Mouse (Mus musculus) embryonic facial prominence, embryonic 11.5 days (tissue): ENCODE data around the gene Prex1. TPM values are rescaled to one million over a fixed set of nuclear protein-coding genes. Genes with fewer than 3 reads are reported as not detected.

ENCODE experiments used
- ATAC-seq: fragments of 200-750 bp; cut with Nextera tagmentation; replicated peaks from 2 replicates; pipeline ENCODE4 v1.8.0; 2017; ENCODE audit warnings: low read depth; ENCODE audit not compliant: insufficient number of reproducible peaks, low FRiP score, low TSS enrichment
- DNase-seq: peaks from one replicate; pipeline ENCODE4 v3.0.0-alpha.2; 2015; ENCODE audit warnings: low spot score
- H3K27ac ChIP-seq: fragments of 300-500 bp; sonication (generic); replicated peaks from 2 replicates; pipeline ENCODE4 v1.5.1; 2014; ENCODE audit warnings: mild to moderate bottlenecking, low read depth, low read length, control low read depth
- H3K27me3 ChIP-seq: fragments of 300-500 bp; sonication (generic); 2 replicates; pipeline ENCODE4 v1.6.1; 2014; ENCODE audit warnings: mild to moderate bottlenecking, low read length, moderate library complexity, mixed read lengths; ENCODE audit not compliant: control insufficient read depth, insufficient read depth
- H3K36me3 ChIP-seq: fragments of 300-500 bp; sonication (generic); replicated peaks from 2 replicates; pipeline ENCODE4 v1.6.1; 2014; ENCODE audit warnings: low read depth, mild to moderate bottlenecking, low read length, moderate library complexity, mixed read lengths; ENCODE audit not compliant: control insufficient read depth, insufficient read depth
- H3K4me1 ChIP-seq: fragments of 300-500 bp; sonication (generic); 2 replicates; pipeline ENCODE4 v1.6.1; 2014; ENCODE audit warnings: low read length, mixed read lengths; ENCODE audit not compliant: control insufficient read depth, insufficient read depth
- H3K4me2 ChIP-seq: fragments of 300-500 bp; sonication (generic); 2 replicates; pipeline ENCODE4 v1.6.1; 2014; ENCODE audit warnings: low read depth, mild to moderate bottlenecking, control low read depth, low read length, moderate library complexity
- H3K4me3 ChIP-seq: fragments of 300-500 bp; sonication (generic); 2 replicates; pipeline ENCODE4 v1.5.1; 2014; ENCODE audit warnings: low read depth, low read length, control low read depth
- H3K9ac ChIP-seq: fragments of 300-500 bp; sonication (generic); replicated peaks from 2 replicates; pipeline ENCODE4 v1.6.1; 2014; ENCODE audit warnings: mild to moderate bottlenecking, control low read depth, low read length
- H3K9me3 ChIP-seq: fragments of 300-500 bp; sonication (generic); replicated peaks from 2 replicates; pipeline ENCODE4 v1.6.1; 2016; ENCODE audit warnings: mild to moderate bottlenecking, low read length, inconsistent platforms, mixed read lengths; ENCODE audit not compliant: control insufficient read depth
- WGBS: fragments of 180-500 bp; shearing (Covaris S2); extraction: QIAGEN DNeasy Blood & Tissue Kit; methylation state at CpG from one replicate; pipeline ENCODE4 v1.1.7; 2014; 5-methylcytosine and 5-hydroxymethylcytosine counted together
- polyA plus RNA-seq: library from polyadenylated mRNA; unstranded; fragments of >200 nt; fragmentation: Nextera tagmentation; extraction: Ambion mirVana; gene quantifications from 2 replicates; pipeline ENCODE4 v1.2.1, GENCODE M21; 2014

Gene Prex1
- polyA plus RNA-seq, 1 experiment from 2014 or later = 15.5 TPM

DNA sequence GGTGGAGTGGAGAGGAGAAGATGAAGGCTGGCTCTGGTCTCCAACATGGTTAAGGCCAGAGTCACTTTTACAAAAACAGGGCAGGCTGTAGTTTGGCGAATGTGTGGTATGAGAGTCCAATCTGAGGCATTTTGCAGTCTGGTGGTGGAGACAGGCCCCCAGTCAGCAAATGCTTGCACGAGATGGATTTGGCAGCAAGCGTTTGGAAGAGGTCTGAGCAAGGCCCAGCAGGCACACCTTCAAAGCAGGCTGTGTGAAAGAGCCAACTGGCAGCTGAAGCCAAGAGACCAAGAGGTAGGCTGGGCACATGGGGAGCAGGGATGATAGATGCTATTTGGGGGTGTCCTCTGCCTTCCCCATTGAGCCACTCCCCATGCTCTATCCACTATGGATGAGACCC is 51.7 kb downstream of the Prex1 start:
- ATAC-seq = no peak
- no peak overlapping the region for H3K27ac ChIP-seq

DNA sequence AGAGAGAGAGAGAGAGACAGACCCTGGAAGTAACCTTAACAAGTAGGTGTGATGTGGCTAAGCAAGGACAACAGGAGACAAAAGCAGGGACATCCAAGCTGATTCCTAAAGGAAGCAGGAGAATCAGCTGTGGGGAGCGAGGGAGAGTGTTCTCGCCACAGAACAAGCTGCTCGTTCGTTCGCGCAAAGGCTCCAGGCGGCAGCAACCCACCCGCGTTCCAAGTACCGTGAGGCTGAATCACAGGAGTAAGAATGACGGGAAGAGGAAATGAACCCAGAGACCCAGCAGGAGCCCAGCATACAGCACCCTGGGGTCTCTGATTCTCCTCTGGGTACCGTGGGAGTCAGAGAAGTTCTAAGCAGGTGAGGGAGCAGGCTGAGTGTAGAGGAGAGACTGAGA is 52.1 kb downstream of the Prex1 start:
- no peak overlapping the region for H3K4me2 ChIP-seq
- no peak overlapping the region for H3K27ac ChIP-seq
- WGBS = 80% methylated on average over 12 of the region's 12 CpGs
- H3K27me3 ChIP-seq = no peaks in the 10 kb centered on the region
- DNase-seq = no peak
- H3K4me3 ChIP-seq = no peak overlapping the region
- peaks cover 8% of the 10 kb centered on the region; the same call in 1 of the 2 replicates for H3K4me1 ChIP-seq
- no peak for ATAC-seq
- H3K36me3 ChIP-seq = no peaks in the 10 kb centered on the region
- no peak overlapping the region for H3K9ac ChIP-seq
- H3K9me3 ChIP-seq = no peaks in the 10 kb centered on the region

More for the DNA sequence above, 51.7 kb downstream of the Prex1 start:
- Histone ChIP-seq H3K9ac (no peak overlapping the region), H3K9me3 (no peaks in the 10 kb centered on the region), H3K4me1 (peaks cover 8% of the 10 kb centered on the region; the same call in 1 of the 2 replicates), H3K4me2 (no peak overlapping the region), H3K27me3 (no peaks in the 10 kb centered on the region), H3K4me3 (no peak overlapping the region), H3K36me3 (no peaks in the 10 kb centered on the region)
- 79% methylated on average over 3 of the region's 3 CpGs for WGBS
- DNase-seq = no peak

DNA sequence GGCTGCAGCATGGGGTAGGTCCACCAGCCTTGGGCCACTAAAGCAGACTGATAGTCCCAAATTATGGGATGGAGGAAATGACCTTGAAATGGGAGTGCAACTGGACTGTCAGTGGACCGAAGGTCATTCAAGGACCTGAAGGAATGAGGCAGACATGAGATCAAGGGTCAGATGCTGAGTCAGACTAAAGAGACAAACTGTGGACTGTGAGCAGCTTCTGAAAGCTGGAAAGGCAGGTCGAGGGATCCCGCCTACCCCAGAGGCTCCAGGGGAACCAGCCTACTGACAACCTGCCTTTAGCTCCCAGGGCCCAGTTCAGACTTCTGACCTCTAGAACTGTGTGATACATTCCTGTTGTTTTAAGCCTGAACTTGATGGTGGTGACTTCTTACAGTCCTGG is 55.3 kb downstream of the Prex1 start:
- Histone ChIP-seq H3K9me3 (no peaks in the 10 kb centered on the region), H3K27me3 (no peaks in the 10 kb centered on the region), H3K4me2 (no peak overlapping the region), H3K27ac (no peak overlapping the region), H3K4me3 (no peak overlapping the region), H3K9ac (no peak overlapping the region), H3K4me1 (peaks cover 7% of the 10 kb centered on the region), H3K36me3 (no peaks in the 10 kb centered on the region)
- ATAC-seq (no peak), DNase-seq (no peak)
- WGBS = 77% methylated on average over 3 of the region's 3 CpGs

DNA sequence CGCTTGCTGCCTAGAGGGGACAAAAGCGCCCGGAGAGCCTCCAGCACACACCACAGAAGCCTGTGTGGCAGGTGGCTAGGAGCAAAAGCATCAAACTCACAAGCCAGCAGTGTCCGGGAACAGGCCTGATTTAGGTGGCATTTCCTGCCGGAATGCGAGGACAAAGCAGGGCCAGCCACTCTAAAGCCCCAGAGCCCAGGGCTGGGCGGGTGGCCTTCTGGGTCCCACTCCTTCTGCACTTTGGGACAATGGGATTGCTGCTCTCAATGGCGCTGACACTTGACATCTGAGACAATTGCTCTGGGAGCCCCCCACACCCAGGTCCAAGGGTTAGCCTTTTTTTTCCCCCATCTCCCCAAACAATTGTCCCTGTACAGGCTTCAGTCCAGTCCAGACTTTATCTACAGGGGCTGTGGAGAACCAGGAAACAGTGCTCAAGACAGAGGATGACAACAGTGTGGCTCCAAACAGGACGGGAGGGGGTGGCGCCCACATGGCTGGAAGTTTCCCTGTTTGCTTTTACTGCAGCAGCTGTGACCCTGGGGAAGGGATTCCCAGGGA is 56.1 kb downstream of the Prex1 start:
- Histone ChIP-seq H3K4me3 (no peak overlapping the region), H3K9me3 (no peaks in the 10 kb centered on the region), H3K36me3 (no peaks in the 10 kb centered on the region), H3K27ac (peak overlapping the region; percentile 17; the same call in 1 of the 2 replicates), H3K27me3 (no peaks in the 10 kb centered on the region), H3K4me2 (no peak overlapping the region), H3K4me1 (peaks cover under 1% of the 10 kb centered on the region), H3K9ac (no peak overlapping the region)
- ATAC-seq (no peak; the same call in 1 of the 2 replicates), DNase-seq (no peak)
- WGBS = 47% methylated on average over 10 of the region's 10 CpGs

DNA sequence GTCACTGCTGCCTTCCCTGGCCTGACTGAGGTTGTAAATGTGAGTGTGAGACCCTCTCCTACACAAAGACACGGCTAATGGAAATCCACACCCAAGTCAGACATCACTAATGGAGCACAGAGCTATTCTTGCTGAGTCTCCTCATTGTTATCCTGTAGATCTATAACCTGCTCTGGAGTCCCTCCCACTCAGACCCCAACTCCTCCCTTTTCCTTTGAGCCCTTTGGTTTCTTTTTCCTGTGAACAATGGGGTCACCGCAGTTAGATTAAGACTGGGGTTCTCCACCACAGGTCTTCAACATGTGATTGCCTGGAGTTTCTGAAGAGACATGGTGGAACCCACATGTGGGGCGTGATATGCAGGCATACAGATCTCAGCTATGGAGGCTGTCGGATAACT is 57.0 kb downstream of the Prex1 start:
- DNase-seq (peak; percentile 49), ATAC-seq (no peak)
- no peaks in the 10 kb centered on the region; the same call in none of the 2 replicates for H3K4me1 ChIP-seq
- no peak overlapping the region; the same call in 1 of the 2 replicates for H3K27ac ChIP-seq
- H3K27me3 ChIP-seq = no peaks in the 10 kb centered on the region
- H3K36me3 ChIP-seq = no peaks in the 10 kb centered on the region
- no peak overlapping the region for H3K9ac ChIP-seq
- no peaks in the 10 kb centered on the region for H3K9me3 ChIP-seq
- WGBS = 71% methylated on average over 4 of the region's 4 CpGs
- no peak overlapping the region for H3K4me2 ChIP-seq
- H3K4me3 ChIP-seq = no peak overlapping the region

DNA sequence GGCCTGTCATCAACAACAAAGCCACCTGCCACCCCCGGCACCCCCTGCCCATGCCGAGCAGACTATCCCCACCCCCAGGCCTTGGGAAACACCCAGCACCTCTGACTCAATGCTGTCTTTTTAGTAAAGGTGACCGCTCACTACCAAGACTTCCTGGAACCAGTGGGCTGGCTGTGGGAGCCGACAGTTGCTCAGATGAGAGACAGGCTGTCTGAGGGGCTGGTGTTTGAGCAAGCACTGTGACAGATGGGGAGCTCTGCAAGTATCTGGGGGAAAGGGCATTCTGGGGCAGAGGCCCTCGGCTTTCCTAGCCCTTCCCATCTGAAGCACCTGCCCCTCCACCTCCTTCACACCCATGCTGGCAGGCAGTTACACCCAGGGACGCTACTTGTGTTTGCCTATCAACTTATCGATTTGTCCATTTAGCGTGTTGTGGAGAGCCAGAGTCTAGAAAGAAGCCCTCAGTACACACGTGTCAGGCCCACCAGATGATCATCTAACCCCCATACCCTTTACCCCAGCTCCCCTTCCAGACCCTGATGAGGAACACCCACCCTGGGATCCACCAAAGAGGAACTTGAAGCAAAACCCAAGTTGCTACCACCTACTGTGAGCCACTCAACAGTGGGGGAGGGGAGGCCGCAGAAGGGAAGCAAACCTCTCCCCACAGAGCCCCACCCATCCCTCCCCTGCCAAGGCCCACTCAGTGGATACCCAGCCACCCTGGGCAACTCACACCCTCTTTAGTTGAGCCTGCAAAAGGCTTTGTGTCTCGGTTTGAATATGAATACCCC is 57.7 kb downstream of the Prex1 start:
- Histone ChIP-seq H3K4me1 (no peaks in the 10 kb centered on the region; the same call in none of the 2 replicates), H3K27ac (no peak overlapping the region), H3K4me2 (no peak overlapping the region), H3K4me3 (no peak overlapping the region), H3K9me3 (no peaks in the 10 kb centered on the region), H3K36me3 (no peaks in the 10 kb centered on the region), H3K27me3 (no peaks in the 10 kb centered on the region), H3K9ac (no peak overlapping the region)
- no peak for ATAC-seq
- no peak for DNase-seq
- 60% methylated on average over 11 of the region's 11 CpGs for WGBS

DNA sequence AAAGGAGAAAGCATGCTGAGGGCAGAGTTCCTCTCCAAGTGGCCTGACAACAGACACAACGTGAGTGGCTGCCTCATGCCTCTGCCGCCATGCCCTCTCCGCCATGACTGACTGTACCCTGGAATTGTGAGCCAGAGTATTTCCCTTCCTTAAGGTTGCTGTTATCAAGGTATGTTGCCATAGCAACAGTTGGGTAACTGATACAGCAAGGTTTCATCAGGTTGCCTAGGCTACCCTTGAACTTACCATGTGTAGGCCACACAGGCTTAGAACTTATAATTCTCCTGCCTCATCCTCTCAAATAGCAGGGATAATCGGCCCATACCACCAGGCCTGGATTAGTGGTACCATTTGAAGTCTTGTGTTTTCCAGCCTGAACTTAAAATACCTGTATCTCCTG is 58.3 kb downstream of the Prex1 start:
- H3K4me3 ChIP-seq = no peak overlapping the region
- 85% methylated on average over 4 of the region's 4 CpGs for WGBS
- no peak overlapping the region for H3K4me2 ChIP-seq
- no peaks in the 10 kb centered on the region for H3K36me3 ChIP-seq
- no peak overlapping the region for H3K27ac ChIP-seq
- H3K9ac ChIP-seq = no peak overlapping the region
- H3K27me3 ChIP-seq = no peaks in the 10 kb centered on the region
- DNase-seq = no peak
- ATAC-seq = no peak
- no peaks in the 10 kb centered on the region for H3K9me3 ChIP-seq
- no peaks in the 10 kb centered on the region; the same call in none of the 2 replicates for H3K4me1 ChIP-seq

DNA sequence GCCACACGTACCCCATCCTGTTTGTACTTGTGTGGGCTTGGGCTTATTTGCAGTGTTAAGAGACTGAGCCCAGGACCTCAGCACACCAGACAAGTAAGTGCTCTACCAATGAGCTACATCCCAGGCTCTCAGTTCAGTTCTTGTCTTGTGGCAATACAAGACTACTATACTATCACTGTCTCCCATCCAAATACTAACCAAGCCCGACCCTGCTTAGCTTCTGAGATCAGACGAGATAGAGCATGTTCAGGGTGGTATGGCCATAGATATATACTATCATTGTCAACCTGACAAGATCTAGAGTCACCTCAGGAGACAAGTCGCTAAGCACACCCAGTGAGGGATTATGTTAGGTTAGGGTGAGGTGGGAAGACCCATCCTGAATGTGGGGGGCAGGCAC is 58.8 kb downstream of the Prex1 start:
- H3K4me1 ChIP-seq = no peaks in the 10 kb centered on the region; the same call in none of the 2 replicates
- H3K27me3 ChIP-seq = no peaks in the 10 kb centered on the region
- ATAC-seq = no peak
- no peak overlapping the region for H3K9ac ChIP-seq
- no peak overlapping the region for H3K4me2 ChIP-seq
- H3K9me3 ChIP-seq = no peaks in the 10 kb centered on the region
- no peak overlapping the region for H3K27ac ChIP-seq
- 86% methylated on average over 4 of the region's 4 CpGs for WGBS
- no peak for DNase-seq
- no peaks in the 10 kb centered on the region for H3K36me3 ChIP-seq
- H3K4me3 ChIP-seq = no peak overlapping the region
